ENCODE assay signal across 19 mouse cellular contexts in the genomic region with DNA sequence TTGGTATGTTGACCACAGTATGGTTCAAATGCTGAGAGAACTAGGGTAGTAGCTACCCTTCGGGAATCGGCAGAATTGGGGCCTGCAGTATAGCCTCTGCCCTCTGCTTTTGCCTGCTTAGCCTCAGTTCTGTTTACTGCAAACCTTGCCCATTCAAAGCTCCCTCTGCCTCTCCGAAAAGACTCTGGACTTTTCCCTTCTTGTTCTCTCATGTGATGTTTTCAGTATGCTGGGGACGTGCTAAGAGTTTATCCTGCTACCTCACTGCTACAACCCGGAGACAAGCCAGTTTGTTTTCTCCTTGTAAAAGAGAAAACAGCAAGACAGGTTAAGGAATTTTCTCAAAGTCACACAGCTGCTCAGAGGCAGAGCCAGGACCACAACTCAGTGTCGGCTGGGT. TPM values are rescaled to one million over a fixed set of nuclear protein-coding genes. Genes with fewer than 3 reads are reported as not detected.
DNase-seq lines count a peak whose midpoint lies in the region; ATAC-seq and TF ChIP-seq lines count a peak whose summit lies in the region.
"Had no signal": no experiment of that assay in that cellular context is flagged by ENCODE, and none has a peak within 500 bp of the region (broad histone marks: within the 10 kb centered on the region; RNA-seq: fewer than 3 reads in every experiment).

No protein-coding gene starts in this region.

- H3K4me2 ChIP-seq in kidney, embryonic 14.5 days (replicated peaks; ENCODE audit: low read depth, low read length) = no peak overlapping the region
- no peak overlapping the region for H3K4me2 ChIP-seq in lung, embryonic 14.5 days
- no peak overlapping the region for H3K4me2 ChIP-seq in intestine, postnatal 0 days (replicated peaks; ENCODE audit: low read depth)
- no peak overlapping the region for H3K4me2 ChIP-seq in stomach, postnatal 0 days (replicated peaks; ENCODE audit: low read depth)
- H3K4me2 ChIP-seq: embryonic facial prominence, embryonic 13.5 days; forebrain, embryonic 15.5 days; limb, embryonic 15.5 days; midbrain, embryonic 13.5 days; neural tube, embryonic 13.5 days had no signal

- no peaks in the 10 kb centered on the region for H3K9me3 ChIP-seq in kidney, embryonic 14.5 days (ENCODE audit: control insufficient read depth, low read length)
- H3K9me3 ChIP-seq in lung, embryonic 14.5 days (ENCODE audit: low read depth, low read length) = no peaks in the 10 kb centered on the region
- H3K9me3 ChIP-seq in intestine, postnatal 0 days (ENCODE audit: control insufficient read depth) = no peaks in the 10 kb centered on the region
- no peaks in the 10 kb centered on the region for H3K9me3 ChIP-seq in stomach, postnatal 0 days (ENCODE audit: control insufficient read depth, low read length)
- H3K9me3 ChIP-seq: embryonic facial prominence, embryonic 13.5 days; forebrain, embryonic 15.5 days; heart, embryonic 10.5 days; limb, embryonic 15.5 days; midbrain, embryonic 13.5 days; neural tube, embryonic 13.5 days had no signal

- 88% methylated on average over 6 of the region's 6 CpGs for WGBS in kidney, embryonic 14.5 days
- WGBS in lung, embryonic 14.5 days = 79% methylated on average over 6 of the region's 6 CpGs
- 59% methylated on average over 6 of the region's 6 CpGs for WGBS in intestine, postnatal 0 days
- WGBS in stomach, postnatal 0 days = 72% methylated on average over 6 of the region's 6 CpGs

- H3K27me3 ChIP-seq in kidney, embryonic 14.5 days (ENCODE audit: control insufficient read depth, insufficient read depth, low read length) = no peaks in the 10 kb centered on the region
- H3K27me3 ChIP-seq in lung, embryonic 14.5 days (ENCODE audit: insufficient read depth, low read length) = no peaks in the 10 kb centered on the region
- no peaks in the 10 kb centered on the region for H3K27me3 ChIP-seq in intestine, postnatal 0 days (replicated peaks; ENCODE audit: control insufficient read depth, insufficient read depth, low read length)
- no peaks in the 10 kb centered on the region for H3K27me3 ChIP-seq in stomach, postnatal 0 days (ENCODE audit: control insufficient read depth, insufficient read depth, low read length)
- H3K27me3 ChIP-seq: embryonic facial prominence, embryonic 13.5 days; forebrain, embryonic 15.5 days; limb, embryonic 15.5 days; midbrain, embryonic 13.5 days; neural tube, embryonic 13.5 days had no signal

- no peak overlapping the region for H3K4me3 ChIP-seq in kidney, embryonic 14.5 days (ENCODE audit: low read length)
- H3K4me3 ChIP-seq in lung, embryonic 14.5 days (ENCODE audit: low read depth, low read length) = no peak overlapping the region
- H3K4me3 ChIP-seq in intestine, postnatal 0 days (ENCODE audit: low read depth, low read length) = no peak overlapping the region
- H3K4me3 ChIP-seq in stomach, postnatal 0 days (ENCODE audit: low read depth, low read length) = no peak overlapping the region
- H3K4me3 ChIP-seq: embryonic facial prominence, embryonic 13.5 days; forebrain, embryonic 15.5 days; heart, embryonic 10.5 days; limb, embryonic 15.5 days; midbrain, embryonic 13.5 days; neural tube, embryonic 13.5 days had no signal

- 0 out of 2 replicates have a peak, but pooled peaks cover 5% of the 10 kb centered on the region for H3K4me1 ChIP-seq in kidney, embryonic 14.5 days (ENCODE audit: control insufficient read depth, insufficient read depth, low read length)
- no peaks in the 10 kb centered on the region for H3K4me1 ChIP-seq in lung, embryonic 14.5 days (ENCODE audit: insufficient read depth)
- peaks cover 4% of the 10 kb centered on the region; the same call in 1 of the 2 replicates for H3K4me1 ChIP-seq in intestine, postnatal 0 days (replicated peaks; ENCODE audit: control insufficient read depth, insufficient read depth, low read length)
- peaks cover 10% of the 10 kb centered on the region for H3K4me1 ChIP-seq in stomach, postnatal 0 days (replicated peaks; ENCODE audit: control insufficient read depth, insufficient read depth)
- H3K4me1 ChIP-seq: forebrain, embryonic 15.5 days; midbrain, embryonic 13.5 days; neural tube, embryonic 13.5 days had no signal

- no peaks in the 10 kb centered on the region for H3K36me3 ChIP-seq in kidney, embryonic 14.5 days (ENCODE audit: control insufficient read depth, insufficient read depth, low read length)
- H3K36me3 ChIP-seq in lung, embryonic 14.5 days (ENCODE audit: insufficient read depth) = no peaks in the 10 kb centered on the region
- H3K36me3 ChIP-seq in intestine, postnatal 0 days (ENCODE audit: control insufficient read depth, insufficient read depth) = no peaks in the 10 kb centered on the region
- H3K36me3 ChIP-seq in stomach, postnatal 0 days (ENCODE audit: control insufficient read depth, insufficient read depth, low read length) = no peaks in the 10 kb centered on the region
- H3K36me3 ChIP-seq: embryonic facial prominence, embryonic 13.5 days; forebrain, embryonic 15.5 days; heart, embryonic 10.5 days; limb, embryonic 15.5 days; midbrain, embryonic 13.5 days; neural tube, embryonic 13.5 days had no signal

- DNase-seq in kidney, adult 11 months = peak; percentile 64
- DNase-seq in lung, embryonic 14.5 days = no peak
- DNase-seq in lung, postnatal 36 days = no peak
- DNase-seq in stomach, postnatal 0 days (ENCODE audit: low spot score) = no peak
- DNase-seq in testis, postnatal 14 days (ENCODE audit: low spot score) = no peak
- no peak for DNase-seq in retina, postnatal 1 day
- DNase-seq: adrenal gland, postnatal 25 days; cerebellum, adult 11 months; cerebellum, postnatal 14 days; gastrocnemius, postnatal 36 days; thymus, postnatal 14 days had no signal

- H3K9ac ChIP-seq in kidney, embryonic 14.5 days (ENCODE audit: low read depth, low read length) = no peak overlapping the region
- H3K9ac ChIP-seq in lung, embryonic 14.5 days = no peak overlapping the region
- no peak overlapping the region for H3K9ac ChIP-seq in intestine, postnatal 0 days (ENCODE audit: low read depth, low read length)
- no peak overlapping the region for H3K9ac ChIP-seq in stomach, postnatal 0 days (ENCODE audit: low read length)
- H3K9ac ChIP-seq: embryonic facial prominence, embryonic 13.5 days; forebrain, embryonic 15.5 days; limb, embryonic 15.5 days; midbrain, embryonic 13.5 days; neural tube, embryonic 13.5 days had no signal

- no peak overlapping the region for H3K27ac ChIP-seq in kidney, embryonic 14.5 days (ENCODE audit: low read depth, low read length)
- peak overlapping the region; percentile 78 for H3K27ac ChIP-seq in lung, embryonic 14.5 days (ENCODE audit: low read depth)
- H3K27ac ChIP-seq in intestine, postnatal 0 days (ENCODE audit: low read depth, low read length) = 0 out of 2 replicates have a peak overlapping the region, but pooled peaks have one; percentile 46
- H3K27ac ChIP-seq in stomach, postnatal 0 days (replicated peaks) = peak overlapping the region; percentile 69
- H3K27ac ChIP-seq: embryonic facial prominence, embryonic 13.5 days; forebrain, embryonic 15.5 days; heart, embryonic 10.5 days; limb, embryonic 15.5 days; midbrain, embryonic 13.5 days; neural tube, embryonic 13.5 days had no signal

- ATAC-seq in kidney, embryonic 14.5 days (ENCODE audit: low FRiP score, low TSS enrichment) = no peak
- ATAC-seq in lung, embryonic 14.5 days (ENCODE audit: insufficient read depth) = no peak
- no peak for ATAC-seq in intestine, postnatal 0 days
- no peak for ATAC-seq in stomach, postnatal 0 days (ENCODE audit: low FRiP score, low TSS enrichment)
- ATAC-seq: forebrain, embryonic 15.5 days; midbrain, embryonic 13.5 days had no signal

- no peak for TF ChIP-seq CTCF in lung, embryonic 14.5 days (IDR thresholded peaks at IDR 0.05; ENCODE audit: low read depth)
- TF ChIP-seq CTCF in intestine, postnatal 0 days (IDR thresholded peaks at IDR 0.05; ENCODE audit: low read depth) = no peak
- TF ChIP-seq CTCF in stomach, postnatal 0 days (IDR thresholded peaks at IDR 0.05; ENCODE audit: low read depth) = no peak

- no peak for TF ChIP-seq EP300 in stomach, postnatal 0 days (optimal IDR thresholded peaks at IDR 0.05)

RNA-seq across cellular contexts. Expression of a gene that starts 46.0 kb away (rescaled TPM):
- 2.4 and 5.2 TPM in 2 replicates for polyA plus RNA-seq in kidney, embryonic 14.5 days (2014; fragmentation: Nextera tagmentation; extraction: Ambion mirVana)
- 17.7 and 20.4 TPM in 2 replicates for polyA plus RNA-seq in lung, embryonic 14.5 days (2014; fragmentation: Nextera tagmentation; extraction: Ambion mirVana)
- polyA plus RNA-seq in intestine, postnatal 0 days (2015; fragmentation: Nextera tagmentation; extraction: Ambion mirVana) = 10.6 and 13.2 TPM in 2 replicates
- polyA plus RNA-seq in stomach, postnatal 0 days (2015; fragmentation: Nextera tagmentation; extraction: Ambion mirVana) = 7.8 and 9.5 TPM in 2 replicates
